Mouse (Mus musculus): ENCODE data around the gene Zfp426. TPM values are rescaled to one million over a fixed set of nuclear protein-coding genes. Genes with fewer than 3 reads are reported as not detected.

Zfp426 gene
- polyA plus RNA-seq (2014; fragmentation: Nextera tagmentation; extraction: Ambion mirVana) = 12.8 and 22.6 TPM in 2 replicates

- under 1% methylated on average over 40 of the region's 40 CpGs for WGBS
- H3K36me3 ChIP-seq (ENCODE audit: control insufficient read depth, insufficient read depth, low read length) = peaks cover 32% of the 10 kb centered on the region
- peaks cover 7% of the 10 kb centered on the region; the same call in 1 of the 2 replicates for H3K4me1 ChIP-seq (ENCODE audit: control insufficient read depth, insufficient read depth, low read length)
- no peaks in the 10 kb centered on the region for H3K27me3 ChIP-seq (ENCODE audit: control insufficient read depth, insufficient read depth, low read length)
- peak within 1 kb of the TSS; percentile 56 for H3K4me3 ChIP-seq (ENCODE audit: low read length)
- ATAC-seq (ENCODE audit: low FRiP score, low TSS enrichment) = peak; percentile 95
- peak within 1 kb of the TSS; percentile 81 for H3K4me2 ChIP-seq (replicated peaks; ENCODE audit: low read depth, low read length)
- H3K27ac ChIP-seq (ENCODE audit: low read depth, low read length) = peak within 1 kb of the TSS; percentile 83
- no peaks in the 10 kb centered on the region for H3K9me3 ChIP-seq (ENCODE audit: control insufficient read depth, low read length)
- H3K9ac ChIP-seq (ENCODE audit: low read depth, low read length) = peak within 1 kb of the TSS; percentile 65
Observed at GRCm38 (mm10) chr9:20492527-20493233, at the start of gene Zfp426. Zfp426 (minus strand) TSS chr9:20492746.

GRCm38 (mm10) chr9:20536598-20536997 is 44.1 kb upstream of the Zfp426 start:
- no peak overlapping the region for H3K9ac ChIP-seq (ENCODE audit: low read depth, low read length)
- 75% methylated on average over 2 of the region's 2 CpGs for WGBS
- H3K9me3 ChIP-seq (ENCODE audit: control insufficient read depth, low read length) = no peaks in the 10 kb centered on the region
- ATAC-seq (ENCODE audit: low FRiP score, low TSS enrichment) = no peak
- no peak overlapping the region for H3K4me3 ChIP-seq (ENCODE audit: low read length)
- no peak overlapping the region for H3K27ac ChIP-seq (ENCODE audit: low read depth, low read length)
- H3K36me3 ChIP-seq (ENCODE audit: control insufficient read depth, insufficient read depth, low read length) = no peaks in the 10 kb centered on the region
- H3K27me3 ChIP-seq (ENCODE audit: control insufficient read depth, insufficient read depth, low read length) = no peaks in the 10 kb centered on the region
- no peak overlapping the region for H3K4me2 ChIP-seq (replicated peaks; ENCODE audit: low read depth, low read length)
- H3K4me1 ChIP-seq (ENCODE audit: control insufficient read depth, insufficient read depth, low read length) = no peaks in the 10 kb centered on the region

GRCm38 (mm10) chr9:20534326-20534926 is 41.9 kb upstream of the Zfp426 start:
- H3K4me2 ChIP-seq (replicated peaks; ENCODE audit: low read depth, low read length) = no peak overlapping the region
- H3K36me3 ChIP-seq (ENCODE audit: control insufficient read depth, insufficient read depth, low read length) = no peaks in the 10 kb centered on the region
- no peak for ATAC-seq (ENCODE audit: low FRiP score, low TSS enrichment)
- WGBS = 81% methylated on average over 8 of the region's 8 CpGs
- no peak overlapping the region for H3K4me3 ChIP-seq (ENCODE audit: low read length)
- H3K9me3 ChIP-seq (ENCODE audit: control insufficient read depth, low read length) = no peaks in the 10 kb centered on the region
- H3K27me3 ChIP-seq (ENCODE audit: control insufficient read depth, insufficient read depth, low read length) = no peaks in the 10 kb centered on the region
- no peaks in the 10 kb centered on the region for H3K4me1 ChIP-seq (ENCODE audit: control insufficient read depth, insufficient read depth, low read length)
- H3K27ac ChIP-seq (ENCODE audit: low read depth, low read length) = no peak overlapping the region
- H3K9ac ChIP-seq (ENCODE audit: low read depth, low read length) = no peak overlapping the region

GRCm38 (mm10) chr9:20521306-20521957 is 28.9 kb upstream of the Zfp426 start, which contains the start of gene Zfp266:
Zfp266 (minus strand) TSS chr9:20521417.
- no peaks in the 10 kb centered on the region for H3K9me3 ChIP-seq (ENCODE audit: control insufficient read depth, low read length)
- H3K4me3 ChIP-seq (ENCODE audit: low read length) = peak within 1 kb of the TSS; percentile 72
- H3K27ac ChIP-seq (ENCODE audit: low read depth, low read length) = peak within 1 kb of the TSS; percentile 98
- peak within 1 kb of the TSS; percentile 86 for H3K9ac ChIP-seq (ENCODE audit: low read depth, low read length)
- WGBS = under 1% methylated on average over 46 of the region's 46 CpGs
- peaks cover 12% of the 10 kb centered on the region; the same call in 1 of the 2 replicates for H3K4me1 ChIP-seq (ENCODE audit: control insufficient read depth, insufficient read depth, low read length)
- H3K27me3 ChIP-seq (ENCODE audit: control insufficient read depth, insufficient read depth, low read length) = no peaks in the 10 kb centered on the region
- peak; percentile 95 for ATAC-seq (ENCODE audit: low FRiP score, low TSS enrichment)
- H3K4me2 ChIP-seq (replicated peaks; ENCODE audit: low read depth, low read length) = peak within 1 kb of the TSS; percentile 75
- peaks cover 18% of the 10 kb centered on the region; the same call in 1 of the 2 replicates for H3K36me3 ChIP-seq (ENCODE audit: control insufficient read depth, insufficient read depth, low read length)

GRCm38 (mm10) chr9:20520531-20521210 is 28.1 kb upstream of the Zfp426 start:
- no peaks in the 10 kb centered on the region for H3K9me3 ChIP-seq (ENCODE audit: control insufficient read depth, low read length)
- WGBS = under 1% methylated on average over 17 of the region's 17 CpGs
- peaks cover 12% of the 10 kb centered on the region; the same call in 1 of the 2 replicates for H3K4me1 ChIP-seq (ENCODE audit: control insufficient read depth, insufficient read depth, low read length)
- peaks cover 25% of the 10 kb centered on the region for H3K36me3 ChIP-seq (ENCODE audit: control insufficient read depth, insufficient read depth, low read length)
- H3K27ac ChIP-seq (ENCODE audit: low read depth, low read length) = peak overlapping the region; percentile 98
- no peaks in the 10 kb centered on the region for H3K27me3 ChIP-seq (ENCODE audit: control insufficient read depth, insufficient read depth, low read length)
- H3K9ac ChIP-seq (ENCODE audit: low read depth, low read length) = peak overlapping the region; percentile 86
- ATAC-seq (ENCODE audit: low FRiP score, low TSS enrichment) = no peak
- H3K4me3 ChIP-seq (ENCODE audit: low read length) = peak overlapping the region; percentile 72
- H3K4me2 ChIP-seq (replicated peaks; ENCODE audit: low read depth, low read length) = peak overlapping the region; percentile 75

- Histone ChIP-seq H3K27ac (ENCODE audit: low read depth, low read length) (no peak overlapping the region), H3K4me2 (replicated peaks; ENCODE audit: low read depth, low read length) (peak overlapping the region; percentile 59), H3K9ac (ENCODE audit: low read depth, low read length) (peak overlapping the region; percentile 37; the same call in 1 of the 2 replicates), H3K4me1 (ENCODE audit: control insufficient read depth, insufficient read depth, low read length) (peaks cover 12% of the 10 kb centered on the region; the same call in 1 of the 2 replicates), H3K4me3 (ENCODE audit: low read length) (peak overlapping the region; percentile 72), H3K9me3 (ENCODE audit: control insufficient read depth, low read length) (no peaks in the 10 kb centered on the region), H3K36me3 (ENCODE audit: control insufficient read depth, insufficient read depth, low read length) (peaks cover 32% of the 10 kb centered on the region), H3K27me3 (ENCODE audit: control insufficient read depth, insufficient read depth, low read length) (no peaks in the 10 kb centered on the region)
- ATAC-seq (ENCODE audit: low FRiP score, low TSS enrichment) = no peak
- WGBS = 21% methylated on average over 4 of the region's 4 CpGs
Observed at GRCm38 (mm10) chr9:20519949-20520348, 27.4 kb upstream of the Zfp426 start.

GRCm38 (mm10) chr9:20518708-20519107 is 26.2 kb upstream of the Zfp426 start:
- Histone ChIP-seq H3K27ac (ENCODE audit: low read depth, low read length) (no peak overlapping the region), H3K4me2 (replicated peaks; ENCODE audit: low read depth, low read length) (no peak overlapping the region), H3K4me1 (ENCODE audit: control insufficient read depth, insufficient read depth, low read length) (peaks cover 12% of the 10 kb centered on the region; the same call in 1 of the 2 replicates), H3K4me3 (ENCODE audit: low read length) (no peak overlapping the region), H3K9ac (ENCODE audit: low read depth, low read length) (no peak overlapping the region), H3K27me3 (ENCODE audit: control insufficient read depth, insufficient read depth, low read length) (no peaks in the 10 kb centered on the region), H3K36me3 (ENCODE audit: control insufficient read depth, insufficient read depth, low read length) (peaks cover 44% of the 10 kb centered on the region), H3K9me3 (ENCODE audit: control insufficient read depth, low read length) (no peaks in the 10 kb centered on the region)
- ATAC-seq (ENCODE audit: low FRiP score, low TSS enrichment) = no peak
- WGBS = 79% methylated on average over 4 of the region's 4 CpGs

- Histone ChIP-seq H3K27ac (ENCODE audit: low read depth, low read length) (no peak overlapping the region), H3K4me2 (replicated peaks; ENCODE audit: low read depth, low read length) (no peak overlapping the region), H3K36me3 (ENCODE audit: control insufficient read depth, insufficient read depth, low read length) (peaks cover 53% of the 10 kb centered on the region), H3K9me3 (ENCODE audit: control insufficient read depth, low read length) (no peaks in the 10 kb centered on the region), H3K27me3 (ENCODE audit: control insufficient read depth, insufficient read depth, low read length) (no peaks in the 10 kb centered on the region), H3K9ac (ENCODE audit: low read depth, low read length) (no peak overlapping the region), H3K4me1 (ENCODE audit: control insufficient read depth, insufficient read depth, low read length) (peaks cover 14% of the 10 kb centered on the region; the same call in 1 of the 2 replicates), H3K4me3 (ENCODE audit: low read length) (no peak overlapping the region)
- ATAC-seq (ENCODE audit: low FRiP score, low TSS enrichment) = no peak
- 93% methylated on average over 1 of the region's 1 CpGs for WGBS
Observed at GRCm38 (mm10) chr9:20517727-20518126, 25.2 kb upstream of the Zfp426 start.
